Mouse (Mus musculus) spleen, postnatal 14 days (tissue): Measurements from ENCODE around the gene Cdc40.
"Not testable (repeated sequence)": the region's sequence is repeated elsewhere in the genome, so short reads cannot be mapped to it uniquely, and the experiment has no call there.

ENCODE experiments used
- DNase-seq, 2 experiments: peaks; one replicate each; pipeline ENCODE4 v3.0.0; 2021 to 2022; ENCODE audit warnings: low spot score in 2 of 2

Gene Cdc40

DNA sequence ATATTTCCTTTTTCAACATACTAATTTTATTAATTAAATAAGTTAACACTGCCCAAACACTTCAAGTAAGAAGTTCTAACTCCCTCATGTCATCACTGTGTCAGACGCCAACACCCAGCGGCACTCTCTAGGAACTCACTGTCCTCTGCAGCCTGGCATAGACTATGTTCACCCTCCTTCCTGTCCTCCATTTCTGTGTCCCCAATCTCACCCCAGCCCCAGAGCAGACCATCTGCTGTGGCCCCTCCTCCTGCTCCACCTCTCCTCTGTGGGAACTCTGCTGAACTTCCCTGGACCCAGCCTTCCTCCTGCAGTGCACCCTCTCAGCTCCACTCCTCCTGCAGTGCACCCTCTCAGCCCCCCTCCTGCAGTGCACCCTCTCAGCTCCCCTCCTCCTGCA lies 15.0 kb downstream of the Cdc40 start:
- DNase-seq = no peak

GRCm38 (mm10) chr10:40857599-40857998 lies 25.5 kb downstream of the Cdc40 start:
- no peak for DNase-seq

DNA sequence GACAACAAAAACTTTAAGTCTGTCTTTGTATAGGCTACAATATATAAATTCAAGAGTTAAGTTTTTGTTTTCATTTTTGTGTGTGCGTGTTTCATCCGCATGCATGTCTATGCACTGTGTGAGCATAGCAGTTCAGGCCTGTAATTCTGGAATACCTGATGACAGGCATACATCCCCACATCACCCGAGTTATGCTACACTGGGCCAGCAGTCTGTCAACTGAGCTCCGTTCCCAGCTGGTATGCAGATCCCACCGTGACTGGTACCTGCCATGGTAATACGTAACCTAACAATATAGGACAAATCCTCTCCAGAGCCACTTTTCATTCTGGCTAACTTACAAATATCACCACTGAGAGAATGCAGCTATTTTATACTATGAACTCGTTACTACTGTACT lies 26.4 kb downstream of the Cdc40 start:
- no peak for DNase-seq

GRCm38 (mm10) chr10:40855616-40856015 lies 27.5 kb downstream of the Cdc40 start:
- DNase-seq = no peak

DNA sequence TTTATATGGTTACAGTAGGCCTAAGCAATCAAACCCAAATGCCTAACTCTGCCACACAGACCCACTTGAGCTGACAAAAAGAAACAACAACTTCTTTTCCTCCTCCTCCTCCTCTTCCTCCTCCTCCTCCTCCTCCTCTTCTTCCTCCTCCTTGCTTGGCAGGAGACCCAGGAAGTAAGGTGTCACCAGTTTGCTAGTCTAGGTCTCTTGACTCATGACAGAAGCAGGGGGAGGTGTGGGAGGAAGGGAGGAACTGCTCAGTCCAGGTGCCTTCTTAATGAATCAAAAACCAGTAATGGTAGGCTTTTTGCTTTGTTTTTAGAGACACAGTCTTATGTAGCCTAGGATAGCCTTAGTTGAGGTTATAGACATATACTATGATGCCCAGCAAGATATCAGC lies 32.0 kb downstream of the Cdc40 start:
- no peak for DNase-seq

GRCm38 (mm10) chr10:40850644-40851043 lies 32.5 kb downstream of the Cdc40 start:
- DNase-seq = no peak

GRCm38 (mm10) chr10:40847176-40847874 lies 35.8 kb downstream of the Cdc40 start:
- no peak for DNase-seq

- no peak for DNase-seq
Measured at GRCm38 (mm10) chr10:40845626-40846025, 37.5 kb downstream of the Cdc40 start.

GRCm38 (mm10) chr10:40844546-40844945 lies 38.6 kb downstream of the Cdc40 start:
- DNase-seq = no peak

DNA sequence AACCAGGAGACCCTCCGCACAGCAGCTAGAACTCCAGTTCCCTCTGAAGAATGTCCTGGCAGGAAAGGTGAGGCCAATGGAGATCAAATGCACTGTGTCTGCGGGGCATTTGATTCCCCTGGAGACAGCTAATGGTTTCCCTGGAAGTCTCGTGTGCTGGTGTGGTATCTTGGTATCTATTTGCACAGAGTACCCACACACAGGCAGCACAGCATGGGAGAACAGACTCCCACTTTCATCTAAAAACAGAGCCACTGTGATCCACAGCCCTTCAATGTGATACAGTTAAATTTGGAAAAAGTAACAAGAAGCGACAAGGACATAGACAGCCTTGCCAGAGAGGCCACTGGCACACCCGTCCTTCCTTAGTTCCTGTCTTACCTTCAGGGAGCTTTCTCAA lies 39.3 kb downstream of the Cdc40 start:
- no peak for DNase-seq

GRCm38 (mm10) chr10:40840086-40840485 lies 43.0 kb downstream of the Cdc40 start:
- no peak for DNase-seq

GRCm38 (mm10) chr10:40831267-40831666 lies 51.8 kb downstream of the Cdc40 start:
- DNase-seq = no peak

DNA sequence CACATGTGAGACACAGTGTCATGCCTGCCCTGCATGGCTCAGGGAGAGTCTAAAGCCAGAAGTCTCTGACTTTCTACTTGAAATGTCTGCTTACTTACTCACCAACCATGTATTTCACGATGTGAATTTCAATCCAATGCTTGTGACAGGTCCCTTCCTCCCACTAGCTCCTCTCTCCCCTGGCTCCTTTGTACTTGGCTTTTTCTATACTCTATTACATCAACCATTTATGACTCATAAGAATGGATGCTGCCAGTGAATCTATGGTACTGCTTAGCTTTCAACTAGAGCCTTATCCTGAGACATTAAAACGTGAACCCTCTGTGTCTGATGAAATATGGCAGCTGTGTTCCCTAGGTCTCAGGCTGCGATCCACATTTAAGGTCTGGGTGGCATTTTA lies 52.8 kb downstream of the Cdc40 start:
- no peak for DNase-seq

DNA sequence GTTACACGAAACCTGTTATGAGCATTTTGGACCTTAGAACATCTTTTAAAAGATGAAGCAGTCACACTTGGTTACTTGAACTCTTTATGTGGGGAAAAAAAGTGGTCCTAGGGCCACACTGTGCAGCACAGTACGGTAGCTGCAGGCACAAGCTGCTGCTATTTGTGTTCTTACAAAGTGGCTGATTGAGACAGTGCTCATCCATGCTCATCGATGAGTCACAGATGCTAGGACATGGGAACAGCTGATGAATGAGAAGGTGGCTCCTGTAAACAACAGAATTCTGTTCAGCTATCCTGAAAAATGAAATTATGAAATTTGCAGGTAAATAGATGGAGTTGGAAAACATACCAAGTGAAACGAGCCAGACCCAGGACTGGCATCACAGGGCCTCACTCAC lies 55.4 kb downstream of the Cdc40 start:
- no peak for DNase-seq

DNA sequence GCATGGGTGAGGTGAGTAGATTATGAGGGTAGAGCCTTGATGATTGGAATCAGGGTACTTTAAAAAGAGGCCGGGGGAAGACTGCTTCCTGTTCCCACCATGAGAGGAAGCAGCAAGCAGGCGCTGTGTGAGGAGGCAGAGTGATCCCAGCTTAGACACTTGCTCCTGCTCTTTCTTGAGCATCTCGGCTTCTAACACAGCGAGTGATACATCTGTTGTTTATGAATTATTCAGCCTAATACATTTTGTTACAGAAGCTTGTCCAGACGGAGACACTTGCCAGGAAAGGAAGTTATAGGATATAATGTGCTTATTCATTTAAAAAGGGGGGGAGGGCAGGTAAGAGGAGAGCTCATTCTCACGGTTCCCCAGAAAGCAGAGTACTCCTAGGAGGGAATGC lies 57.2 kb downstream of the Cdc40 start:
- DNase-seq = no peak

- DNase-seq = no peak
Measured at GRCm38 (mm10) chr10:40816471-40816870, 66.6 kb downstream of the Cdc40 start.

DNA sequence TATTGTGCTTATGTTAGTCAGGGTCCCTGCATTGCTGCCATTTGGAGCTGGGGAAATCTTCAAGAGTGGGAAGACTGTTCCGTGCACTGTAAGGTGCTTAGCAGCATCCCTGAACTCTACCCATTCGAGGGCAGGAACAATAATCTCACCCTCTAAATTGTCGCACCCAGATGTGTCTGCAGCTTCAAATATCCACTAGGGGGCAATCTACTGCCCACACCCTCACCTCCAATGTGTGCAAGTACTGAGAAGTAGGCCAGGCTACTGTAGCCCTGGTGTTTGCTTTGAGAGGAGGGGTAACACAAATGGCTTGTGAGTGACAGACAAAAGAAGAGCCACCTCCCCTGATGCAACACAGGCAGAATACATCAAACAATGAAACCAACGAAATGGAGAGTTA lies 69.5 kb downstream of the Cdc40 start:
- DNase-seq = no peak

- DNase-seq = not testable (repeated sequence)
Measured at GRCm38 (mm10) chr10:40809411-40809910, 73.7 kb downstream of the Cdc40 start.

DNA sequence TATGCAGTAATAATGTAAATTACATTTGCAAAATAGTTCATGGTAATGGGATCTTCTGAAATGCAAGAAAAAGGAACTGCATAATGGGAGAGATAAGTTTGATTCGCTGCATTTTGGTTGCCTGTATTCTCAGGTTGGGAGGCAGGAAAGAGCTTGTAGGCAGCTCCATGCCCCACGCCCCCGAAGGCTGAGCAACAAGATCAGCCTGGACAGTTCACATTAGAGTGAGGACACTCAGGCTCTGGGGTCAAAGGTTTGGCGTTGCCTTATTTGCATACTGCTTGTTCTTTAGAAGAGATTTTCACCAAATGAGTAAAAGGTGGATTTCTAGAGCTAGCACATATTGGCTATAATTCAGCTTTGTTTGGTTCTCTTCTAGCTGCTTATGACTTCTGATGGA lies 76.9 kb downstream of the Cdc40 start:
- no peak for DNase-seq

GRCm38 (mm10) chr10:40805221-40805620 lies 77.9 kb downstream of the Cdc40 start:
- DNase-seq = no peak

- DNase-seq = no peak
Measured at GRCm38 (mm10) chr10:40792115-40792514, 91.0 kb downstream of the Cdc40 start.

- DNase-seq = no peak
Measured at GRCm38 (mm10) chr10:40790406-40790805, 92.7 kb downstream of the Cdc40 start.
